Mouse (Mus musculus) CD4-positive, CD25-positive, alpha-beta regulatory T cell (primary cell): Measurements from ENCODE around the gene Olfr1126. TPM values are rescaled to one million over a fixed set of nuclear protein-coding genes. Genes with fewer than 3 reads are reported as not detected.

ENCODE experiments used
- polyA plus RNA-seq: library from polyadenylated mRNA; unstranded; fragments of 100-300 nt; shearing (Covaris generic); gene quantifications from one replicate; pipeline ENCODE4 v1.2.1, GENCODE M21; 2017

Gene Olfr1126
- not detected for polyA plus RNA-seq

DNA sequence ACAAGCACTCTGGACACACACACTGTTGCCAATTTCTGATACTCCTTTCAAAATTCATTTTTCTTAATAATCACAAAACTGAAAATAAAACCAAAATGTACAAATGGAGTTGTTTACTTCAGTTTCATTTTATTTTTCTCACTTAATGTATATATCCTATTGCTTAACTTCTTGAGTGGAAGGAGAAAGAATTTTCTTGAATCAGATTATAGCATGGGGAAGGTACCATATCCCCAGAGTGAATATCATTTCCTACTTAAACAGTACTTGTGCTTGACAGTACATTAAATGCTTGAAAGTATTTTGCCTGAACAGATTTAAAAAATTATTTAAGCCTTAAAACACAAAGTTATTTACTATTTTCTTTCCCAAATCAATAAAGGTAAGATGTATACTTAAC, at the start of gene Olfr1126:
Olfr1126 (plus strand) TSS at position 301 of the 400 bp plus-strand sequence.

DNA sequence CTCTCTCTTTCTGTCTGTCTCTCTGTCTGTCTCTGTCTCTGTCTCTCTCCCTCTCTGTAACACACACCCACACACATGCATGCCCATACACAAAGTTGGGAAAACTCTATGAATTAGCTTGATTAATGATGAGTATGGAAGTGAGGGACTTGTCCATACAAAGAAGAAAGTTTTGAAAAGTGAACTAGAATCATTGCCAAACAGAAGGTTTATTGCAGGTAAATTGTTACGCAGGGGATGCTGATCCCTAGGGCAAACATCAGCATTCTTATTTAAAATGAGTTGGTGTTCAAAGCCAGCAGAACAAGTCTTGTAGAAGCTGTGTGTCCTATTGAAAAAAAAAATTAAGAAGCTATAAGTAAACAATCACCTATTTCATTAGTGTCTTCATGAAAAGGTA, 37.4 kb upstream of the Olfr1126 start, which contains the start of gene Olfr1123:
Olfr1123 (plus strand) TSS at position 301 of the 400 bp plus-strand sequence.

DNA sequence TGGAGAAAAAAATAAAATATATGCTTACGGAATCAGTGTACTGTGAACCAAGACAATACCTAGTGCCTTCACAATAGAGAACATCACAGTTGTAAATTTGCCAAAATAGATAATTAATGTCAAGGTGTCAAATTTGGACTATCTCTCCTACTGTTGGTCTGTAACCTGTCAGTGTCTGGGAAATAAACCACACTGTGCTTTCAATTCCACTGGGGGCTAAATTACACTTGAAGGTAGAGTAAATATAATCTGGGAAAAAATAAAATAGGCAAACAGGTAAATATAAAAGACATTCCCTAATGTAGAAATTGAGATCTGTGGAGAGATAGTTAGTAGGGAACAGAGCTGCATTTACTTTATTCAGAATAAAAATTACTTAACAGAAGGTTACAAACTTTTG, 23.8 kb upstream of the Olfr1126 start, which contains the start of gene Olfr1124:
Olfr1124 (plus strand) TSS at position 301 of the 400 bp plus-strand sequence.

DNA sequence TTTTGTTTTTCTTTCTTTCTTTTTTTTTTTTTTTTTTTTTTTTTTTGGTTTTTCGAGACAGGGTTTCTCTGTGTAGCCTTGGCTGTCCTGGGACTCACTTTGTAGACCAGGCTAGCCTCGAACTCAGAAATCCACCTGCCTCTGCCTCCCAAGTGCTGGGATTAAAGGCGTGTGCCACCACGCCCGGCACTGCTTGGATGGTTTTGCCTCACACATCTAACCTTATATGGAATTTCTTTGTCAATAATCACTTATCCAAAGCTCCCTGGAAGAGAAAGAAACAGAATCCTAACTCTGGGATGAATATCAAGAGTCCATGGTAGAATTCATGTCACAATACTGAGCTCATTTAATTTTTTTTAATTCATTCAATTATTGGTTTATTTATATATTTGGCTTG, 43.2 kb downstream of the Olfr1126 start, which contains the start of gene Pramel7:
Pramel7 (minus strand) TSS at position 101 of the 400 bp plus-strand sequence.

DNA sequence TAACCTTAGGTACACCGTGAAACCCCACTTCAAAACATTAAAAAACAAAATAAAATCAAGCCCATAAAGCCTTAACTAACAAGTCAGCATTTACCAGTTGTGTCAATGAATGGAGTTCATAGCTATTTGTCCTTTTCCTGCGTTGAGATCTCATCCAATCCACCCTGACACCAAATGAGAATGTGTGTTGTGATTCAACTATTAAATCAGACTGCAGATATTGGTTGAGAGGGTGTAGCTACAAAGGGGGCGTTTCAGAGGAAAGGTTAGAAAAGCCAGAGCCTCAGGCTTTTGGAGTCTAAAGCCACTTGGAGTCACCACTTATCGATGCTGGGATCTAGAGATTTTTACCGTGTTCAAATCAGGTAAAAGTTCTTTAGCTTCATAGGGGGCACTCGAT, 52.5 kb downstream of the Olfr1126 start, which contains the start of gene Pramel6:
Pramel6 (plus strand) TSS at position 301 of the 400 bp plus-strand sequence.

Other genes starting within 250 kb of the Olfr1126 start
- gene Olfr1113, start 245.0 kb upstream of the Olfr1126 start, polyA plus RNA-seq, result not detected
- gene Olfr1115, start 205.9 kb upstream of the Olfr1126 start, polyA plus RNA-seq, result not detected
- 0.02 TPM for gene Olfr1116, start 186.4 kb upstream of the Olfr1126 start, polyA plus RNA-seq
- not detected for gene Olfr1118, start 146.4 kb upstream of the Olfr1126 start, polyA plus RNA-seq
- gene Olfr1120, start 99.1 kb upstream of the Olfr1126 start, polyA plus RNA-seq, result 0.07 TPM
- not detected for gene Olfr1121, start 84.1 kb upstream of the Olfr1126 start, polyA plus RNA-seq
- 0.16 TPM for gene Olfr1122, start 68.1 kb upstream of the Olfr1126 start, polyA plus RNA-seq
- not detected for gene Olfr1123, start 37.3 kb upstream of the Olfr1126 start, polyA plus RNA-seq
- 0.19 TPM for gene Olfr1124, start 23.7 kb upstream of the Olfr1126 start, polyA plus RNA-seq
- gene Pramel7, start 43.1 kb downstream of the Olfr1126 start, polyA plus RNA-seq, result not detected
- not detected for gene Pramel6, start 52.6 kb downstream of the Olfr1126 start, polyA plus RNA-seq
- not detected for gene Olfr153, start 77.8 kb downstream of the Olfr1126 start, polyA plus RNA-seq
- gene Olfr1128, start 91.6 kb downstream of the Olfr1126 start, polyA plus RNA-seq, result not detected
- 0.07 TPM for gene Olfr1129, start 119.9 kb downstream of the Olfr1126 start, polyA plus RNA-seq
- gene Olfr1130, start 152.2 kb downstream of the Olfr1126 start, polyA plus RNA-seq, result not detected
- 0.13 TPM for gene Olfr1131, start 173.1 kb downstream of the Olfr1126 start, polyA plus RNA-seq
- gene Olfr1132, start 183.6 kb downstream of the Olfr1126 start, polyA plus RNA-seq, result not detected
- not detected for gene Olfr1133, start 193.4 kb downstream of the Olfr1126 start, polyA plus RNA-seq
- not detected for gene Olfr1134, start 204.5 kb downstream of the Olfr1126 start, polyA plus RNA-seq
- gene Olfr1135, start 219.7 kb downstream of the Olfr1126 start, polyA plus RNA-seq, result not detected
- not detected for gene Olfr1136, start 240.0 kb downstream of the Olfr1126 start, polyA plus RNA-seq